Mouse (Mus musculus) neural tube, embryonic 15.5 days (tissue): ENCODE data around the gene Dgat2. TPM values are rescaled to one million over a fixed set of nuclear protein-coding genes. Genes with fewer than 3 reads are reported as not detected.

Experiments used
- ATAC-seq: fragments of 200-750 bp; cut with Nextera tagmentation; 2 replicates; pipeline ENCODE4 v1.8.0; 2017; ENCODE audit warnings: mild to moderate bottlenecking, moderate TSS enrichment, moderate library complexity; ENCODE audit not compliant: low FRiP score
- H3K27ac ChIP-seq: fragments of 300-500 bp; sonication (generic); replicated peaks from 2 replicates; pipeline ENCODE4 v1.5.1; 2015; ENCODE audit warnings: mild to moderate bottlenecking, inconsistent platforms
- H3K27me3 ChIP-seq: fragments of 300-500 bp; sonication (generic); replicated peaks from 2 replicates; pipeline ENCODE4 v1.6.1; 2015; ENCODE audit warnings: inconsistent platforms
- H3K36me3 ChIP-seq: fragments of 300-500 bp; sonication (generic); 2 replicates; pipeline ENCODE4 v1.6.1; 2015; ENCODE audit warnings: inconsistent platforms
- H3K4me1 ChIP-seq: fragments of 300-500 bp; sonication (generic); 2 replicates; pipeline ENCODE4 v1.6.1; 2015; ENCODE audit warnings: inconsistent platforms
- H3K4me2 ChIP-seq: fragments of 300-500 bp; sonication (generic); 2 replicates; pipeline ENCODE4 v1.6.1; 2015; ENCODE audit warnings: inconsistent platforms, mild to moderate bottlenecking, moderate library complexity
- H3K4me3 ChIP-seq: fragments of 300-500 bp; sonication (generic); replicated peaks from 2 replicates; pipeline ENCODE4 v1.5.1; 2015; ENCODE audit warnings: mild to moderate bottlenecking, inconsistent platforms
- H3K9ac ChIP-seq: fragments of 300-500 bp; sonication (generic); replicated peaks from 2 replicates; pipeline ENCODE4 v1.6.1; 2015; ENCODE audit warnings: mild to moderate bottlenecking, inconsistent platforms
- H3K9me3 ChIP-seq: fragments of 300-500 bp; sonication (generic); replicated peaks from 2 replicates; pipeline ENCODE4 v1.6.1; 2016; ENCODE audit warnings: inconsistent platforms
- WGBS: fragments of 180-500 bp; shearing (Covaris S2); methylation state at CpG from one replicate; pipeline ENCODE4 v1.1.7; 2015; ENCODE audit warnings: mixed read lengths; 5-methylcytosine and 5-hydroxymethylcytosine counted together
- polyA plus RNA-seq: library from polyadenylated mRNA; unstranded; fragments of >200 nt; fragmentation: Nextera tagmentation; extraction: Ambion mirVana; gene quantifications from 2 replicates; pipeline ENCODE4 v1.2.1, GENCODE M21; 2015

Gene Dgat2
- polyA plus RNA-seq, 1 experiment from 2014 or later = 23.1 TPM

GRCm38 (mm10) chr7:99214621-99215185 lies 32.2 kb upstream of the Dgat2 start:
- H3K27me3 ChIP-seq = no peaks in the 10 kb centered on the region
- no peak overlapping the region for H3K4me2 ChIP-seq
- no peaks in the 10 kb centered on the region for H3K9me3 ChIP-seq
- no peak overlapping the region for H3K27ac ChIP-seq
- no peak overlapping the region for H3K9ac ChIP-seq
- no peaks in the 10 kb centered on the region for H3K4me1 ChIP-seq
- no peaks in the 10 kb centered on the region for H3K36me3 ChIP-seq
- 81% methylated on average over 10 of the region's 10 CpGs for WGBS
- ATAC-seq = no peak
- H3K4me3 ChIP-seq = no peak overlapping the region

DNA sequence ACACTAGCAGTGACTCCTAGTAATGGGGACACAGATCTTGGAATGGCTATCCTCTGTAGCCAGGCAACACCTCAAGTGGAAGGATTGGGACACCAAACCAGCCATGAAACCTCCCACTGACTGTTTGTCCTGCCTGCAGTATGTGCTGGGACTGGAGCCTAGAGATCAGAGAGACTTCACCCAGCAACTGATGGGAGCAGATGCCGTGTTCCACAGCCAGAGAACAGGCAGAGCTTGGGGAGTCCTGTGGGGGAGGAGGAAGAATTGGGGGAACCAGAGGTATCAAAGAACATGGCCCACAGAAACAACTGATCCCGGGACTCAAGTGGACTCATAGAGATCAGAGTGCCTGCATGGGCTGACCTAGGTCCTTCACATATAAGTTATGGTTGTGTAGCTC lies 31.2 kb upstream of the Dgat2 start:
- H3K4me3 ChIP-seq = no peak overlapping the region
- no peak overlapping the region for H3K4me2 ChIP-seq
- no peaks in the 10 kb centered on the region for H3K4me1 ChIP-seq
- no peak overlapping the region for H3K27ac ChIP-seq
- H3K9me3 ChIP-seq = no peaks in the 10 kb centered on the region
- H3K36me3 ChIP-seq = no peaks in the 10 kb centered on the region
- H3K27me3 ChIP-seq = no peaks in the 10 kb centered on the region
- H3K9ac ChIP-seq = no peak overlapping the region
- ATAC-seq = no peak
- WGBS = 76% methylated on average over 2 of the region's 2 CpGs

GRCm38 (mm10) chr7:99213056-99213455 lies 30.5 kb upstream of the Dgat2 start:
- H3K4me3 ChIP-seq = no peak overlapping the region
- no peaks in the 10 kb centered on the region for H3K9me3 ChIP-seq
- ATAC-seq = no peak
- no peaks in the 10 kb centered on the region for H3K36me3 ChIP-seq
- no peak overlapping the region for H3K27ac ChIP-seq
- no peaks in the 10 kb centered on the region for H3K27me3 ChIP-seq
- no peak overlapping the region for H3K9ac ChIP-seq
- no peaks in the 10 kb centered on the region for H3K4me1 ChIP-seq
- no peak overlapping the region for H3K4me2 ChIP-seq
- WGBS = 86% methylated on average over 1 of the region's 1 CpGs

DNA sequence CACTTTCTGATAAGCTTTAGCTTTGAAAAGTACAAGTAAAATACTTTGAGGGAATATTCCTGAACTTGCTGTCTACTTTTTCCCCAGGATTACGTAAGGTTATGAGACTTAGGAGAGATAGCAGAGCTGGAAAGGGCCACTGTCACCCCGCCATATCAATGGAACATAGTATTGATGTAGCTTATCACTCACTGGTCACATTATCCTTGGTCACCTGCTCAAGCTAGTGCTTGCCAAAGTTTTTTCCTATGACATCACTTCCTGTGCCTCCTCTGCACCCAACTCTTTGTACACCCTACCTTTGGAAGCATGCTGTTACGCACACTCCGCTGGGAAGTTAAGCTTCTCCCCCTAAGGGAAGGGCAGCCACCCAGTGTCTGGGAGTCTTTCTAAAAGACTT lies 26.2 kb upstream of the Dgat2 start:
- no peaks in the 10 kb centered on the region for H3K27me3 ChIP-seq
- no peak overlapping the region for H3K4me3 ChIP-seq
- WGBS = 94% methylated on average over 4 of the region's 4 CpGs
- H3K4me1 ChIP-seq = no peaks in the 10 kb centered on the region
- no peak for ATAC-seq
- H3K9me3 ChIP-seq = no peaks in the 10 kb centered on the region
- H3K9ac ChIP-seq = no peak overlapping the region
- no peak overlapping the region for H3K4me2 ChIP-seq
- H3K36me3 ChIP-seq = no peaks in the 10 kb centered on the region
- no peak overlapping the region for H3K27ac ChIP-seq

DNA sequence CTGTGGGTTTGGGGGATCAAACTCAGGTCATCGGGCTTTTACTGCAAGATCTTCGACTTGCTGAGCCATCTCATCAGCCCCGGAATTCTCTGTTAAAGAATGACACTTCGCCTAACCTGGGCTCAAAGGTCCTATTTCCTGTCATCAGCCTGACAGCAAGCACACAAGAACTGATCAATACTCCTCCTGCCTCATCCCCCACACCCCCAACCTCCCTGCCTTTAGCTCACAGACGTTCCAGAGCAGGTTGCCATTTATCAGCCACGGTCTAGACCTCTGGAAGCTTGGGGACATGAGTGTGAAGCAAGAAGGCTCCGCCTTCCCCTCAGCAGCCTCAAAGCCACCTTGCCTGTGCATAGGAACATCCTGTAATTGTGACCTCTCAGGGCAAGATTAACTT lies 23.8 kb upstream of the Dgat2 start:
- Histone ChIP-seq H3K4me3 (no peak overlapping the region), H3K4me2 (no peak overlapping the region), H3K4me1 (no peaks in the 10 kb centered on the region), H3K27me3 (no peaks in the 10 kb centered on the region), H3K9me3 (no peaks in the 10 kb centered on the region), H3K36me3 (no peaks in the 10 kb centered on the region), H3K9ac (no peak overlapping the region), H3K27ac (no peak overlapping the region)
- 88% methylated on average over 7 of the region's 7 CpGs for WGBS
- ATAC-seq = no peak

DNA sequence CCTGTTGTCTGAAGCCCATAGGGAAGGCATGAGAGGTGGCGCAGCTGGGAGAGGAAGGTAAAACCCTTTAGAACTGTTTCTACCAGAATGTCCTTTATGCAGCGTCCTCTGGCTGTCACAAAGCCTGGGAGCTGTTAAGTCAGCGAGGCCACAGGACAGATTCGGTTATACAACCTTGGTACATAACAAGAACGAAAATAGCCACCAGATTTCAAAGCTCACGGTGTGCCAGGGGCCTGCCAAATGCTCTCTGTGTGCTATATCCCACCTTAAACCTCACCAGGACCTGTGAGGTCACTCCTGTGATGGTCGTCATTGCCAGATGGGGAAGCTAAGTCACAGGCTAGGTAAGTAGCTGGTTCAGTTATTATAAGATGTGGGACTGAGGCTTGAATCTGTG lies 19.6 kb upstream of the Dgat2 start:
- Histone ChIP-seq H3K4me1 (no peaks in the 10 kb centered on the region), H3K4me2 (no peak overlapping the region), H3K4me3 (no peak overlapping the region), H3K27me3 (no peaks in the 10 kb centered on the region), H3K27ac (no peak overlapping the region), H3K9me3 (no peaks in the 10 kb centered on the region), H3K36me3 (no peaks in the 10 kb centered on the region), H3K9ac (no peak overlapping the region)
- 84% methylated on average over 7 of the region's 7 CpGs for WGBS
- no peak for ATAC-seq

DNA sequence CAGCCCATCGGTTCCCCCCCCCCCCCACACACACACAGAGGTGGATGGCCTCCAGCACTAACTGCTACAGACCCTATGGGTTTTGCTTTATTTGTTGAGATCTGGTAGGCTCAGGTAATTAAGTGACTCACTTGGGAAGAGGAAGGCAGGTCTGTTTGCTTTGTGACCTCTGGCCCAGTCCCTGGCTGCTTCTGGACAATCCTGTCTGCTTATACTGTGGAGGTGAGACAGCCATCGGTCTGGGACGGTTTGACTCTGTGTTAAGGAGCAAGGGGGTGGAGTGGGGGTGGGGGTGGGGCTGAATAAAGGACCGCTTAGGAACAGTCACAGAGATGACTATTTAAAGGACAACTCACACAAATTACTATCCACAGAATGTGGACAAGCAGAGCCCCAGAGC lies 17.8 kb upstream of the Dgat2 start:
- Histone ChIP-seq H3K4me2 (no peak overlapping the region), H3K9me3 (no peaks in the 10 kb centered on the region), H3K27me3 (no peaks in the 10 kb centered on the region), H3K4me3 (no peak overlapping the region), H3K4me1 (no peaks in the 10 kb centered on the region), H3K27ac (no peak overlapping the region), H3K9ac (no peak overlapping the region), H3K36me3 (no peaks in the 10 kb centered on the region)
- 29% methylated on average over 4 of the region's 4 CpGs for WGBS
- no peak for ATAC-seq

GRCm38 (mm10) chr7:99199451-99200175 lies 17.1 kb upstream of the Dgat2 start:
- H3K4me2 ChIP-seq = no peak overlapping the region
- H3K27me3 ChIP-seq = no peaks in the 10 kb centered on the region
- H3K4me3 ChIP-seq = no peak overlapping the region
- WGBS = 86% methylated on average over 9 of the region's 9 CpGs
- H3K36me3 ChIP-seq = no peaks in the 10 kb centered on the region
- H3K27ac ChIP-seq = no peak overlapping the region
- H3K9ac ChIP-seq = no peak overlapping the region
- ATAC-seq = no peak
- no peaks in the 10 kb centered on the region for H3K9me3 ChIP-seq
- H3K4me1 ChIP-seq = no peaks in the 10 kb centered on the region

DNA sequence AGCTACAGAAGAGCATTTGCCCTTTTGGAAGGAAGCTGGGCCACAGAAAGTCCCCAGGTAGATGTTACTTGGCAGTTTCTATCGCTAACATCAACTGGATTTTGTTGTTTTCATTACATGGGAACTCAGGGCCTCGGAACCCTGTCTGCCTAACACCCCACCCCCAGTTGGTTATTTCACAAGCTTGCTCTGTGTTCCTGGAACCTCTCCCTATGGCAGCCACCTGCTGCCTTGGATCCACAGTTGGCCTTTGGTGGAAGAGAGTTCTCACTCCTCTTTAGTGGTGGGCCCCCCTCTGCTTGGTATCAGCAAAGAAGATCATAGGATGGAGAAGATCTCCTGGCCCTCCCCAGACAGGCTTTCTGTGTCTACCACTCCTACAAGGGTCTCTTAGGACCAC lies 16.3 kb upstream of the Dgat2 start:
- Histone ChIP-seq H3K4me2 (no peak overlapping the region), H3K4me1 (no peaks in the 10 kb centered on the region), H3K36me3 (no peaks in the 10 kb centered on the region), H3K9me3 (no peaks in the 10 kb centered on the region), H3K4me3 (no peak overlapping the region), H3K27ac (no peak overlapping the region), H3K27me3 (no peaks in the 10 kb centered on the region), H3K9ac (no peak overlapping the region)
- 94% methylated on average over 2 of the region's 2 CpGs for WGBS
- no peak for ATAC-seq

DNA sequence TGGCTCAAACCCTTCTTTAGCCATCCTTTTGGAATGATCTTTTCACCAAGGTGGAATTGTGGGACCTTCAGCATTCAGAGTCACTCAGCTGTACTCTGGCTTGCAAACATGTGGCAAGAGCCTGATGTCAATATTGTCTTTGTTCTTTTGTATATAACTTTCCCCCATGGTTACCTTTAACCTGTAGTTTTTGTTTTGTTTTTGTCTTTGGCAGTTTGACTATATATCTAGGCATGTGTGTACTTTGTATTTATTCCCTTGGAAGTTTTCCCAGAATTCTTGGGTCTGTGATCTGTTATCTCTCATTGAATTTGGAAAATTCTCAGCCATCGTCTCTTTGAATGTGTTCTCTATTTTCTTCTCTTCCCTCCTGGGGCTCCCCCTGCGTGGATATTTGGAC lies 12.0 kb upstream of the Dgat2 start:
- WGBS = 64% methylated on average over 2 of the region's 2 CpGs
- Histone ChIP-seq H3K4me1 (no peaks in the 10 kb centered on the region), H3K27ac (no peak overlapping the region), H3K4me3 (no peak overlapping the region), H3K9ac (no peak overlapping the region), H3K36me3 (no peaks in the 10 kb centered on the region), H3K9me3 (no peaks in the 10 kb centered on the region), H3K4me2 (no peak overlapping the region), H3K27me3 (no peaks in the 10 kb centered on the region)
- no peak for ATAC-seq

- H3K4me1 ChIP-seq = no peaks in the 10 kb centered on the region
- 80% methylated on average over 4 of the region's 4 CpGs for WGBS
These were observed 11.4 kb upstream of the Dgat2 start for GRCm38 (mm10) chr7:99193926-99194325.

DNA sequence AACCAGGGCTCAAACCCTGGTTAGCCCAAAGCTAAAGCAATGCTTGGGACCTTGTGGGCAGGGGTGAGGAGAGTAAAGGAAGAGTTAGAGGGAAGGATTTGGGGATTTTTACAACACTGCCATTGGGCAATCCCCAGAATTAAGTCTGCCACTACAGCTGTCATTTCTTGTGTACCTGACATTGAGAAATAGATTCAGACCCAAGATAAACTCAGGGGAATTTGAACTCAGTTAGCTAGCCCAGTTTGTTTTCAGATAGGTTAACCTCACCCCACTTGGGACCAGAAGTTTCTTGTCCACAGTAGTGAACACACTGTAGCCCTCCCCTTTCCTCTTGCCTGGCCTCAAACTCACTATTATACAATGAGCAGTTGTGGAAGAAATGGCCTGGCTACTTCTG lies 8.9 kb upstream of the Dgat2 start:
- H3K27ac ChIP-seq = no peak overlapping the region
- no peak overlapping the region for H3K9ac ChIP-seq
- no peaks in the 10 kb centered on the region for H3K9me3 ChIP-seq
- H3K4me1 ChIP-seq = no peaks in the 10 kb centered on the region
- no peaks in the 10 kb centered on the region for H3K36me3 ChIP-seq
- H3K27me3 ChIP-seq = no peaks in the 10 kb centered on the region
- no peak overlapping the region for H3K4me2 ChIP-seq
- ATAC-seq = no peak
- H3K4me3 ChIP-seq = no peak overlapping the region

More at GRCm38 (mm10) chr7:99193926-99194325, 11.4 kb upstream of the Dgat2 start:
- no peak for ATAC-seq
- Histone ChIP-seq H3K36me3 (no peaks in the 10 kb centered on the region), H3K27ac (no peak overlapping the region), H3K9ac (no peak overlapping the region), H3K9me3 (no peaks in the 10 kb centered on the region), H3K4me2 (no peak overlapping the region), H3K27me3 (no peaks in the 10 kb centered on the region), H3K4me3 (no peak overlapping the region)
